Mouse (Mus musculus): ENCODE measurements around the gene Sult2a2. TPM values are rescaled to one million over a fixed set of nuclear protein-coding genes. Genes with fewer than 3 reads are reported as not detected.

Gene Sult2a2
- polyA plus RNA-seq (2012; rRNA removed) = 1.1 and 1.5 TPM in 2 replicates

GRCm38 (mm10) chr7:13733205-13733604 is at the start of gene Sult2a2:
Gene Sult2a2, plus strand, starts transcription at chr7:13733505.

Other genes with a start within 250 kb of the Sult2a2 start
- not detected in 2 replicates for gene Bsph2, start 162.4 kb upstream of the Sult2a2 start, polyA plus RNA-seq (2012; rRNA removed)
- 0.09 and 0.10 TPM in 2 replicates for gene Sult2a5, start 109.5 kb upstream of the Sult2a2 start, polyA plus RNA-seq (2012; rRNA removed)
- gene Sult2a1, start 103.9 kb downstream of the Sult2a2 start, polyA plus RNA-seq (2012; rRNA removed) = 1.4 and 1.8 TPM in 2 replicates